Mouse (Mus musculus) ES-Bruce4 (cell line): ENCODE data around the gene G530012D18Rik. TPM values are rescaled to one million over a fixed set of nuclear protein-coding genes. Genes with fewer than 3 reads are reported as not detected.
"Not testable (repeated sequence)": the region's sequence is repeated elsewhere in the genome, so short reads cannot be mapped to it uniquely, and the experiment has no call there.

ENCODE experiments used
- H3K27ac ChIP-seq: 2 replicates; pipeline ENCODE4 v1.5.1; 2012; ENCODE audit warnings: low read length, inconsistent platforms; ENCODE audit not compliant: insufficient read depth
- H3K27me3 ChIP-seq: 2 replicates; pipeline ENCODE4 v1.6.1; 2012; ENCODE audit warnings: mild to moderate bottlenecking, low read length, inconsistent platforms; ENCODE audit not compliant: control insufficient read depth, poor library complexity, insufficient read depth, severe bottlenecking
- H3K36me3 ChIP-seq: 2 replicates; pipeline ENCODE4 v1.6.1; 2012; ENCODE audit warnings: inconsistent platforms, mild to moderate bottlenecking, low read length, moderate library complexity; ENCODE audit not compliant: control insufficient read depth, poor library complexity, insufficient read depth, severe bottlenecking
- H3K4me1 ChIP-seq: one replicate; pipeline ENCODE4 v1.8.1; 2011; ENCODE audit warnings: low read length; ENCODE audit not compliant: control insufficient read depth, insufficient read depth
- H3K4me3 ChIP-seq: 2 replicates; pipeline ENCODE4 v1.5.1; 2011; ENCODE audit warnings: low read depth, mild to moderate bottlenecking, low read length
- H3K9ac ChIP-seq: 2 replicates; pipeline ENCODE4 v1.6.1; 2012; ENCODE audit warnings: low read depth, mild to moderate bottlenecking, inconsistent platforms; ENCODE audit not compliant: poor library complexity, severe bottlenecking
- H3K9me3 ChIP-seq: replicated peaks from 2 replicates; pipeline ENCODE4 v1.6.1; 2012; ENCODE audit warnings: mild to moderate bottlenecking, low read length, inconsistent platforms; ENCODE audit not compliant: control insufficient read depth, poor library complexity, insufficient read depth, severe bottlenecking
- polyA plus RNA-seq: library from polyadenylated mRNA; stranded (reverse); fragments of >200 nt; gene quantifications from 2 replicates; pipeline ENCODE4 v1.2.4, GENCODE M21; 2011; ENCODE audit warnings: low read depth; ENCODE audit not compliant: missing spikeins, insufficient read depth, insufficient read length

Gene G530012D18Rik
- polyA plus RNA-seq, 1 experiment: not detected

DNA sequence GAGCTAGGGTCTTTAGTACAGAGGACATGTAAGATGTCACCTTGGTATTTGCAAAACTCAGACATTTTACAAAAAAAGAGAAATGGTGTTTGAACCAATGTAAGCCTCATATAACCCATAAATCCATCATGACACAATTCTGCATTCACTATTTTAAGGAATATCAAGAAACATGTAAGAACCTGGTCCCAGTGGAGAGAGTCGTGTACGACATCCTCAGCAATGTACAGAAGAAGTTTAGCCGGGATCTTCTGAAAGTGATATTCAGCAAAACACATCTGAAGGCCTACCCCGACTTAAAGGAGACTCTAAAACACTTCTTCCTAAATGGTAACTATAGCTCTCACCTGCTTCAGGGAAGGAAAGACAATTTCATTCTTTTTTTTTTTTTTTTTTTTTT lies 35.1 kb downstream of the G530012D18Rik start:
- not testable (repeated sequence) for H3K4me1 ChIP-seq, H3K36me3 ChIP-seq, H3K27ac ChIP-seq, H3K9me3 ChIP-seq, H3K4me3 ChIP-seq, H3K27me3 ChIP-seq, H3K9ac ChIP-seq

DNA sequence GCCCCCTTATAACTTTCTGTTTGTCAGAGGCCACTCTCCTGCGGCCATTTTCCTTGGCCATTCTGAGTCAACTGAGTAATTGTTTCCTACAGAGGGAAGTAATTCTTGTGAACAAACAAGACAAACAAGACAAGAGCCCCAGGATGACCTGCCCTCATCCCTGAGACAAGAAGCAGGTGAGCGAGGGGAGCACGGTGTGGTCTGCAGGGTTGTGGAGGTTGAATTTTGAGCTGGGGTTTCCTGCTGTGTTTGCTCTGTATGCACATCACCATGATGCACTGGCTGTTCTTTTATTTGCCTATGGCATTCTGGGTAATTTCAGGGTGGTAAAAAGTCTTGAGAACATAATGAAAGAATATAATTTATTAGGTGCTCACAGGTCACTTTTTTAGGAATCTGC lies 39.6 kb downstream of the G530012D18Rik start:
- H3K9me3 ChIP-seq, H3K27me3 ChIP-seq, H3K4me3 ChIP-seq, H3K36me3 ChIP-seq, H3K9ac ChIP-seq, H3K27ac ChIP-seq, H3K4me1 ChIP-seq: not testable (repeated sequence)

DNA sequence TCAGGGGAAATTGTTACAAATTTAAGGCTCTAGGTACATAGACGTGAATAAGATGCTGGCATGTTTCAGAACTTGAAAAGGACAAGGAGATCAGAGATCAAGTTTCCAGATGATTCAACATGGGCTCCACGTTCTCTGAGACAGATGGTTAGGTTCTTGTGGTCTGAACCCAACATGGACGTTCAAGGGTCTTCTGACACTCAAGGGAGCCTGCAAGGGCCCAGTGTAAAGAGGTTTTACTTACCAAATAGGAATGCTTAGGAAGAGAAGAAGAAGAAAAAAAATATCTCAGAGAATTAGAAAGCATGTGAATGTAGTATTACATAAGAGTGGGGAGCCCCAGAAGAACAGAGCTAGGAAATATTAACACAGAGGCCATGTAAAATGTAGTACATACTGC lies 40.3 kb downstream of the G530012D18Rik start:
- not testable (repeated sequence) for H3K27me3 ChIP-seq, H3K9me3 ChIP-seq, H3K27ac ChIP-seq, H3K4me3 ChIP-seq, H3K9ac ChIP-seq, H3K4me1 ChIP-seq, H3K36me3 ChIP-seq

DNA sequence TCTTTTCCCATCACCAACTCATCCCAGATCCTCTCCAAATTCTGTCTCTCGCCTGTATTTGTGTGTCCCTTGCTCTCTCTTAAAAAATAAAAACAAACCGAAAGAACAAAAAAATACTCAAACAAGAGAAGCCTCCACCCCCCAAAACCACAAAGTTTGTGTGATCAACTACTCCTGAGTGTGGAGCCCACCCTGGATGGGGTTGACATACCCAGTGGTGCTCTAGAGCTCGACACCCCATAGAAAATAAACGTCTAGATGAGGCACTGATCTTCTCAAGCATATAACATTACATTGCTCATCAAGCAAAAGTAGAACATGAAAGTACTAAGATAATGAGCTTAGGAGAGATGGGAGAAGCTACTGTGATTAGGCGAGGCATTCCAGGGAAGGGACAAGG lies 41.7 kb downstream of the G530012D18Rik start:
- H3K9ac ChIP-seq, H3K27me3 ChIP-seq, H3K9me3 ChIP-seq, H3K4me1 ChIP-seq, H3K27ac ChIP-seq, H3K4me3 ChIP-seq, H3K36me3 ChIP-seq: not testable (repeated sequence)

DNA sequence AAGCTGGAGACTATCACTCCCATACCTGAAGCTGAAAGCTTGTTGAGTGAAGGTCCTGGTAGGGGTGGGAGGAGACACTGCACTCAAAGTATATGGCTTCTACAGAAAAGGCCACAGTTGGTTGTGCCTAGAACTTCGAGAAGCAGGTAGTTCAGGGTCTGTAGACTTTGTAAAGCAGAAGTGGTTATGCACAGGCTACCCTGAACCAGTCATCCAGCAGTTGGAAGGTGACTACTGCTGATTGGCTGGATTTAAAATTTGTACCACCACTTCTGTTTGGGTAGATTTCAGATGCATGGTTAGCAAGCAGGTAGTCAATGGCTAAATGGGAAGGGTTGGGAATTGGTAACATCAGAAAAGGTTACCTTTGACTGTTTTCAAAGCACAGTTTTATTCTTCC lies 43.2 kb downstream of the G530012D18Rik start:
- not testable (repeated sequence) for H3K27me3 ChIP-seq, H3K36me3 ChIP-seq, H3K4me3 ChIP-seq, H3K27ac ChIP-seq, H3K9ac ChIP-seq, H3K4me1 ChIP-seq, H3K9me3 ChIP-seq

Other genes with a start within 250 kb of the G530012D18Rik start
- gene Sp110, start 23.1 kb downstream of the G530012D18Rik start, polyA plus RNA-seq: 1.8 and 2.6 TPM in 2 replicates
- gene Sp140, start 24.7 kb downstream of the G530012D18Rik start, polyA plus RNA-seq: 5.9 and 7.1 TPM in 2 replicates
- not detected in 2 replicates for gene Sp100, start 74.3 kb downstream of the G530012D18Rik start, polyA plus RNA-seq
- gene A630001G21Rik, start 203.0 kb downstream of the G530012D18Rik start, polyA plus RNA-seq: 0.44 and 1.1 TPM in 2 replicates
- gene Cab39, start 217.8 kb downstream of the G530012D18Rik start, polyA plus RNA-seq: 73.9 and 75.2 TPM in 2 replicates